Mouse (Mus musculus) lung, embryonic 15.5 days (tissue): Measurements from ENCODE around the gene Tubgcp3. TPM values are rescaled to one million over a fixed set of nuclear protein-coding genes. Genes with fewer than 3 reads are reported as not detected.
"Not testable (repeated sequence)": the region's sequence is repeated elsewhere in the genome, so short reads cannot be mapped to it uniquely, and the experiment has no call there.

ENCODE experiments used
- ATAC-seq: fragments of 200-750 bp; cut with Nextera tagmentation; 2 replicates; pipeline ENCODE4 v1.8.0; 2017; ENCODE audit warnings: moderate number of reproducible peaks, borderline replicate concordance; ENCODE audit not compliant: low FRiP score, low TSS enrichment; ENCODE audit errors: extremely low read depth
- H3K27ac ChIP-seq: fragments of 300-500 bp; sonication (generic); 2 replicates; pipeline ENCODE4 v1.5.1; 2015; ENCODE audit warnings: moderate library complexity, mild to moderate bottlenecking, inconsistent platforms
- H3K27me3 ChIP-seq: fragments of 300-500 bp; sonication (generic); 2 replicates; pipeline ENCODE4 v1.6.1; 2015; ENCODE audit warnings: inconsistent platforms
- H3K36me3 ChIP-seq: fragments of 300-500 bp; sonication (generic); 2 replicates; pipeline ENCODE4 v1.6.1; 2015; ENCODE audit warnings: inconsistent platforms
- H3K4me1 ChIP-seq: fragments of 300-500 bp; sonication (generic); 2 replicates; pipeline ENCODE4 v1.6.1; 2015; ENCODE audit warnings: inconsistent platforms
- H3K4me2 ChIP-seq: fragments of 300-500 bp; sonication (generic); 2 replicates; pipeline ENCODE4 v1.6.1; 2015; ENCODE audit warnings: inconsistent platforms, mild to moderate bottlenecking, moderate library complexity
- H3K4me3 ChIP-seq: fragments of 300-500 bp; sonication (generic); 2 replicates; pipeline ENCODE4 v1.5.1; 2015; ENCODE audit warnings: mild to moderate bottlenecking, inconsistent platforms
- H3K9ac ChIP-seq: fragments of 300-500 bp; sonication (generic); 2 replicates; pipeline ENCODE4 v1.6.1; 2015; ENCODE audit warnings: inconsistent platforms
- H3K9me3 ChIP-seq: fragments of 300-500 bp; sonication (generic); 2 replicates; pipeline ENCODE4 v1.6.1; 2016; ENCODE audit warnings: inconsistent platforms
- WGBS: fragments of 180-500 bp; shearing (Covaris S2); methylation state at CpG from one replicate; pipeline ENCODE4 v1.1.7; 2015; 5-methylcytosine and 5-hydroxymethylcytosine counted together
- polyA plus RNA-seq: library from polyadenylated mRNA; unstranded; fragments of >200 nt; fragmentation: Nextera tagmentation; extraction: Ambion mirVana; gene quantifications from 2 replicates; pipeline ENCODE4 v1.2.1, GENCODE M21; 2015

The Tubgcp3 gene
- polyA plus RNA-seq, 1 experiment from 2014 or later, result 45.6 TPM

DNA sequence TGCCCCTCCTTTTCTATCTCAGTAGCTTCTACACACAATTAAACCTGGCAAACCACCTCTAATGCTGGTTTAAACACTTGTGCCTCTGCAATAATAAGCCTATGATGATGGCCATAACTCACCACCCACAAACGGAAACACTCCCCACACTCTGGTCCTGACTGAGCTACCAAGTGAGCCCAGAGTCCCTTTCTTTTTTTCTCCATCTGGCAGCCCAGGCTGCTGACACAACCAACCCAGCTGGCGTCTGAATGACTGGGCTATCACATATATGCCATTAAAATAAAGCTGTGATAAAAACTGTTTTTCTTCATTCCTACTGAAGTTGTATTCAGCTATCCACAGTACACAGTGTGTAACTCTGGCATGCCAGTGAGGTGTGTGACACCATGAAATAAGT, 36.7 kb downstream of the Tubgcp3 start:
- Histone ChIP-seq H3K27me3 (no peaks in the 10 kb centered on the region), H3K27ac (no peak overlapping the region), H3K4me3 (no peak overlapping the region), H3K4me2 (no peak overlapping the region), H3K9ac (no peak overlapping the region), H3K9me3 (no peaks in the 10 kb centered on the region), H3K4me1 (no peaks in the 10 kb centered on the region), H3K36me3 (peaks cover 67% of the 10 kb centered on the region)
- WGBS, result 74% methylated on average over 2 of the region's 2 CpGs
- ATAC-seq, result no peak

DNA sequence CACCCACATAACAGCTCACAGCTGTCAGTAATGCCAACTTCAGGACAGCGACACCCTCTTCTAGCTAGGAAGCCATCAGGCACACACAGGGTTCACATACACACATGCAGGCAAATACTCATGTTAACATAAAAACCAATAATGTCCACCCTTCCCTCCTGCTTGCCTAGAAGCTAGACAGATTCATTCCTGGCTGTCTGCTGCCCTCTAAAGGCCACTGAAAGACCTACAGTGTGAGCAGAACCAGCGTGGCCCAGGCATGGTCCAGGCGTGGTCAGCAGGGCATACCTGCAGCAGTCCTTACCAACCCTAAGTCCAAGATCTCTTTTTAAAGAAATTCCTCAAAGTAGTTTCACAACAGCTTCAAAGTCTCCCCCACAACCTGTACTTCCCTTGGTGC, 43.0 kb downstream of the Tubgcp3 start:
- Histone ChIP-seq H3K9me3 (no peaks in the 10 kb centered on the region), H3K36me3 (peaks cover 48% of the 10 kb centered on the region), H3K27me3 (no peaks in the 10 kb centered on the region), H3K4me1 (no peaks in the 10 kb centered on the region), H3K9ac (no peak overlapping the region), H3K4me2 (no peak overlapping the region), H3K4me3 (no peak overlapping the region), H3K27ac (no peak overlapping the region)
- ATAC-seq, result peak; percentile 64; the same call in 1 of the 2 replicates
- WGBS, result 36% methylated on average over 3 of the region's 3 CpGs

DNA sequence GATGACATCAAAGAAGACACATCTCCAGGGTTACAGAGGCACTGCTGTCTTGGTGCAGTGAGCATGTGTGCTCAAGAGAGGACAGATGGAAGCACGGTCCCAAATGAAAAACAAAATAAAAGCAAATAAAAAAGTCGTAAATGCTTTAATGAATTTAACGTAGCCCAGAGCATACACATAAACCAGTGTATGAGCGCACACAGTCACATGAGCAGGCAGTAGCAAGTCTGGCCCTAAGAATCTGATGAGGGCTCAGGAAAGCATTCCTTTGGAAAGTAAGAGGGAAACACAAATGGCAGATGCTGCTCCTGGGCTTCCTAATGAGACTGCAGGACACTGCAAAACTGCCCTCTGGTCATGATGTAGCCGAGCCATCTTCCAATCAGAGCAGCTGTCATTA, 46.2 kb downstream of the Tubgcp3 start:
- Histone ChIP-seq H3K27me3 (no peaks in the 10 kb centered on the region), H3K9me3 (no peaks in the 10 kb centered on the region), H3K36me3 (peaks cover 55% of the 10 kb centered on the region), H3K4me2 (no peak overlapping the region), H3K27ac (no peak overlapping the region), H3K4me3 (no peak overlapping the region), H3K9ac (no peak overlapping the region), H3K4me1 (no peaks in the 10 kb centered on the region)
- ATAC-seq, result no peak
- 84% methylated on average over 5 of the region's 5 CpGs for WGBS

DNA sequence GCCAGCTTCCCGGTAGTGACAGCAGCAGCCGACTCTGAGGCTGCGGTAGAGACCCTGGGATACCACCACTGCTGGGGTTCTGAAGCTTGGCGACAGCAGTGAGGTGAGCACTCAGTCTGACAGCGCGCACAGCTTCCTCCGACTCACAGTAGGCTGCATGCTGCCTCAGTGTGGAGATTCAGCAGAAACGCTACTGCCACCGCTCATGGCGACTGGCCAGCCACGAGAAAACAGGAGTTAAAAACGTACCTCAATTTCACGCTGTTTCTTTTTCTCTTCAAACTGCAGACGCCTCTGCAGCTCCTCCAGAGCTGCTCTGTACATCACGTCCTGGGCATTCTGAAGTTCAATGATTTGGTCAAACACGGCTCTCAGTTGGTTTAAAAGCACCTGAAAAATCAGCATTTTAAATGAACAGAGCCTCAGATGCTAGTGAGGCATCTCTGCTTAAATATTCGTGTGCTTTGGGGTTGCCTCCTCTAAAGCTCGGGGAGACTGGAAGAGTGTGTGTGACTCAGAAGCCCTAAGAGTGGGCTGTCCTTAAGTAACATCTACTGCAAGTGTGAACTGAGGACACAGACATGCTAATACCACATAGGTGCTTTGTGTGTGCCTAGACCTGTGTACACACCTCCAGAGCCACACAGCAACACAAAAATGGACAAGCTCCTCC, 50.4 kb downstream of the Tubgcp3 start:
- WGBS, result 91% methylated on average over 18 of the region's 18 CpGs
- Histone ChIP-seq H3K27me3 (no peaks in the 10 kb centered on the region), H3K4me3 (no peak overlapping the region), H3K36me3 (peaks cover 62% of the 10 kb centered on the region), H3K4me1 (no peaks in the 10 kb centered on the region), H3K27ac (no peak overlapping the region), H3K9ac (no peak overlapping the region), H3K4me2 (no peak overlapping the region), H3K9me3 (no peaks in the 10 kb centered on the region)
- ATAC-seq, result no peak

DNA sequence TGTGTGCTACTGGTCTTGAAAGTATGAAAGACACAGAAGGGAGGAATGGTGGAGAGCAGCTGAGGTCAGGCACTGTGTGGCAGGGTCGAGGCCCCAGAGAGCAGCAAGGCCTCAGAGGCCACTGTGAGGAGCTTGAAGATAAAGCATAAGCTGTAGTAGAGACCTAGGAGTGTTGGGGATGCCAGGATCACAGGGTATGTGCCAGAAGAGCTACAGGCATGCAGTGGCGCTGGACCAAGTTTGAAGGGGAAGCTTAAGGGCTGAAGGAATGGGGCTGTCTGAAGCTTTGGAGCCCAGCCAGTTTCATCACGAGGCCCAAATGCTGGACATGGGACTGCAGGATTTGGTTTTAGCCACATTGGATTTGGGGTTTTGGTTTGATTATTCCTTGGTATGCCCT, 54.7 kb downstream of the Tubgcp3 start:
- H3K4me1 ChIP-seq, ATAC-seq, H3K4me3 ChIP-seq, H3K27me3 ChIP-seq, H3K27ac ChIP-seq, H3K9me3 ChIP-seq, H3K9ac ChIP-seq, H3K4me2 ChIP-seq: not testable (repeated sequence)
- 64% methylated on average over 3 of the region's 3 CpGs for WGBS
- H3K36me3 ChIP-seq, result peaks cover 45% of the 10 kb centered on the region

DNA sequence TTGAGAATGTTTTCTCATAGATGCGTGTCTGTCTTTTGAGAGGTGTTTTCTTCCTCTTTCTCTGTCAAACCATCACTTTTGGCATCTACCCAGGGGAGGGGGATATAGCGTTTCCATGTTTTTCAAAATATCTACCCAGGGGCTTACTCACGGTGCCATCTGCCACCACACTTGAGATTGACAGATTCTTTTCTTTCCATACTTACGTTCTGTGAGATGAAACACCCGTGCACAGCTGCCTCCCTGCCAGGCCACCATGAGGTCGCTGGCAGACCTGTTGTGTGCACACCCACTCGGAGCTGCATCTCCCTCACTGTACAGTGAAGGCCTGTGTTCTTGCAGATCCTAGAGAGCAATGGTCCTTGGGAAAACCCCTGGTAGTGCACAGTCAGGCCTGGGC, 58.8 kb downstream of the Tubgcp3 start:
- no peaks in the 10 kb centered on the region for H3K9me3 ChIP-seq
- H3K27ac ChIP-seq, result no peak overlapping the region
- no peak for ATAC-seq
- 79% methylated on average over 7 of the region's 7 CpGs for WGBS
- no peak overlapping the region for H3K4me3 ChIP-seq
- H3K4me1 ChIP-seq, result no peaks in the 10 kb centered on the region; the same call in 1 of the 2 replicates
- no peak overlapping the region for H3K9ac ChIP-seq
- no peaks in the 10 kb centered on the region; the same call in 1 of the 2 replicates for H3K27me3 ChIP-seq
- no peak overlapping the region for H3K4me2 ChIP-seq
- peaks cover 11% of the 10 kb centered on the region for H3K36me3 ChIP-seq

DNA sequence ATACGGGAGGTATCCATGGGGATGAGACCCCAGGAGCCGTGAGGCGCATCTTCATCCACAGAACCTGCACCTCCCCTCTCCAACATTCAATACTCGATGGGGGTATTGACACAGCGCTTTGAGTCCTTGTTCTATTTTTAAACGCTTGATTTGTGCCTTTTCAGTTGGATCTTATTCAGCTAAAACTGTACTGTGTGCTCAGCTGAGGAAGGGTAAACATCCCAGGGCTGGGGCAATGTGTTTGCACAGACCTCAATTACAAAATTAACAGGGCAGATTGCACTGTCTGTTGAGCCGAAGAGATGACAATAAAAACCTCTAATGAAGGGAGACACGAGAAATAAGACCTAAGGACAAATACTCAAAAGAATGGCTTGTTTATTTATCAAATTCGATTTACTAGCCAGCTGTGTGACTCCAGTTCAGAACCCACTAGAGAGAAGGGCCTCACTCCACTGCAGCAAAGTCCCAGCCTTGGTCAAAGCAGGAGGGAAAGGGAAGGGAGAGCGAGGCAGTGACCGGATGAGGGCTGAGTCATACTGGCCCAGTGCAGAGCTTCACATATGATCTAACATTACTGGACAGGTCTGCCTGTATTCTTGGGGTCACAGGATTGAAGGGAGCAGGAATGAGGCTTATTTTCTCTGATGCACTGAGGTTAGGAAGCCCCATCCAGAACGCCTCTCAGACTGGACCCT, 62.1 kb downstream of the Tubgcp3 start:
- no peaks in the 10 kb centered on the region; the same call in 1 of the 2 replicates for H3K4me1 ChIP-seq
- ATAC-seq, result no peak
- no peak overlapping the region for H3K4me2 ChIP-seq
- peak overlapping the region; percentile 59 for H3K27ac ChIP-seq
- H3K4me3 ChIP-seq, result no peak overlapping the region
- no peaks in the 10 kb centered on the region for H3K36me3 ChIP-seq
- WGBS, result 44% methylated on average over 12 of the region's 12 CpGs
- no peaks in the 10 kb centered on the region; the same call in 1 of the 2 replicates for H3K27me3 ChIP-seq
- no peaks in the 10 kb centered on the region for H3K9me3 ChIP-seq
- no peak overlapping the region for H3K9ac ChIP-seq

DNA sequence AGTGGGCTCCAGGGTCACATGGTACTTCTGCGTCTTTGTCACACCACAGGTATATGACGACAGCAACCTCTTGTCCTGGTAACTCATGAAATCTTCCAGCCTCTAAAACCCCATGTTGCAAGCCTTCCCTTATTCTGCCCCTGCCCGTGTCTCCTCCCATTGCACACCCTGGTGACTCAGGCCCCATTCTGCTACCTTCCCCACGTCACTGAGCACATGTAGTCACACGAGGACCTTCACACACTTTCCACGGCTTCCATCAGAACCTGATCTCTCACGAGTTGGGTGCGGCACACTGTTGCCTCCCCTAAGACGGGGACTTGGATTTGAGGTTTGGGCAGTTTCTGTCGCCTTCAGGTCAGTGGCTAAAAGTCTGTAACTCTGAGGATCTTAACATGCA, 63.2 kb downstream of the Tubgcp3 start:
- 65% methylated on average over 10 of the region's 10 CpGs for WGBS
- no peak for ATAC-seq
- H3K36me3 ChIP-seq, result no peaks in the 10 kb centered on the region

DNA sequence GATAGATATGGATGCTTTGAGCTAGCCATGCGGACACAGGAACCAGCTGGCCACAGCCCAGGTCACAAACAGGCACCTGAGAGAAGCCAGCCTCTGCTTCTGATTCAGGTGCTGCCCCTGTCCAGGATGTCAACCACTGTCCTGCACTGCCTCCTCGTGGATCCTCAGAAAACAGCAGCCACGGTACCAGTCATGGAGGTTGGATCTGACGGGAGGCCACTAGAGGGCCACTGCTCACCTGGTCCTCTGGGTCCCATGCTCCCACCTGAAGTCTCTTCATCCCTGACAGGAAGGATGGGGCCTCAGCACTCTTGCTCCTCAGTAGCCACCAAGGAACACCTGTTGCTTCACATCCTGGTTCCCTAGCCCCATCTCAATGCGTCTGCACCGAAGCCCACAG, 64.8 kb downstream of the Tubgcp3 start:
- ATAC-seq, result no peak; the same call in 1 of the 2 replicates
- H3K4me2 ChIP-seq, result no peak overlapping the region

More for the DNA sequence above, 63.2 kb downstream of the Tubgcp3 start:
- Histone ChIP-seq H3K4me3 (no peak overlapping the region), H3K4me1 (no peaks in the 10 kb centered on the region; the same call in 1 of the 2 replicates), H3K27me3 (no peaks in the 10 kb centered on the region; the same call in 1 of the 2 replicates), H3K27ac (no peak overlapping the region), H3K4me2 (no peak overlapping the region), H3K9me3 (no peaks in the 10 kb centered on the region), H3K9ac (no peak overlapping the region)

DNA sequence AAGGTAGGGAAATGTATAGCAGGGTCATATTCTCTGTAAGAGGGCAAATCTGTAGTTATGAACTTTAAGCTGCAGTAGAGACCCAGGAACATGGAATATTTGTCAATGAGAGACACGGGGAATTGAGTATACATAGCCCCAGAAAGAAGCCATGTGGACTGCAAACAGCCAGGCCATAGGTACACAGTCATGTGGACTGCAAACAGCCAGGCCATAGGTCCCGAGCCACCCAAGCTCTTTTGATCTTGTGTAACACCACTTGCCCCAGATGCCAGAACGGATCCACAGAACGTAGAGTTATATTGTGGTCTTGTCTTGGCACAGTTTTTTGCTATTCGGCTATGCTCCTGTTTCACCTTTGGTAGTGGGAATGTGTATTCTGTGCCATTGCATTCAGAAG, 88.3 kb downstream of the Tubgcp3 start:
- H3K9me3 ChIP-seq, result no peaks in the 10 kb centered on the region
- WGBS, result 80% methylated on average over 5 of the region's 5 CpGs
- H3K36me3 ChIP-seq, result no peaks in the 10 kb centered on the region
- H3K4me1 ChIP-seq, result no peaks in the 10 kb centered on the region
- no peak overlapping the region for H3K4me3 ChIP-seq
- ATAC-seq, result no peak
- no peak overlapping the region for H3K4me2 ChIP-seq
- H3K27me3 ChIP-seq, result no peaks in the 10 kb centered on the region
- no peak overlapping the region for H3K27ac ChIP-seq
- no peak overlapping the region for H3K9ac ChIP-seq

More for the DNA sequence above, 64.8 kb downstream of the Tubgcp3 start:
- Histone ChIP-seq H3K27me3 (no peaks in the 10 kb centered on the region; the same call in 1 of the 2 replicates), H3K4me1 (no peaks in the 10 kb centered on the region; the same call in 1 of the 2 replicates), H3K27ac (no peak overlapping the region), H3K9me3 (no peaks in the 10 kb centered on the region), H3K36me3 (no peaks in the 10 kb centered on the region), H3K9ac (no peak overlapping the region), H3K4me3 (no peak overlapping the region)
- 24% methylated on average over 6 of the region's 6 CpGs for WGBS

DNA sequence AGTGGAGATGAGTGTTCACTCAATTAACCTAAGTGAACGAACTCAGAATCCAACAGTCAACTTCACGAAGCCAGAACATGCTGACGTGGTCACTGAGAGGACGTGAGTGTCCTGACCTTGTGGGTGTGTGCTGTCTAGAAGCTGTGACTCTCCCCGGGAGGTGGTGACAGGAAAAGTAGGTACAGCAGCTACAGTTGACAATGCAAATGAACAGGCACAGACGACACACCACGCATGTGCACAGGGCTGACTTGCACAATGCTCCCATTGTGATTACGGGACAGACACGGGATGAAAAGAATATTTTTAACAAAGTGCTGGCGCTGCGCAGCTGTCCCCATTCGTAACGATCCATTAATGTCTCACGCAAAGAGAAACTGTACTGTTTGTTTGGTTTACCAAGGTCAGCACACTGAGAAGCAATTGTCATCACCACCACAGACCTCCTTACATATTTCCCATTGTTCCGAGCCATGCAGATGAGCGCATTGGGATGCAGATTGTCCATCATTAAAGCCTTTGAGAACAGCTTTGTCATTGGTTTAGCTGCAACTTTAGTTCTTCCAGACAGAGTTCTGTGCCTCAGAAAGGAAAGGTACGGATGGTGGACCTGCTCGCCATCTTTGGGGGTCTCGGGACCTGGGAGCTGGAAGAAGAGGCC, 92.6 kb downstream of the Tubgcp3 start:
- H3K27ac ChIP-seq, H3K36me3 ChIP-seq, H3K4me1 ChIP-seq, H3K9ac ChIP-seq, H3K4me2 ChIP-seq, H3K9me3 ChIP-seq, H3K27me3 ChIP-seq, H3K4me3 ChIP-seq, ATAC-seq: not testable (repeated sequence)
- WGBS, result 74% methylated on average over 19 of the region's 19 CpGs

DNA sequence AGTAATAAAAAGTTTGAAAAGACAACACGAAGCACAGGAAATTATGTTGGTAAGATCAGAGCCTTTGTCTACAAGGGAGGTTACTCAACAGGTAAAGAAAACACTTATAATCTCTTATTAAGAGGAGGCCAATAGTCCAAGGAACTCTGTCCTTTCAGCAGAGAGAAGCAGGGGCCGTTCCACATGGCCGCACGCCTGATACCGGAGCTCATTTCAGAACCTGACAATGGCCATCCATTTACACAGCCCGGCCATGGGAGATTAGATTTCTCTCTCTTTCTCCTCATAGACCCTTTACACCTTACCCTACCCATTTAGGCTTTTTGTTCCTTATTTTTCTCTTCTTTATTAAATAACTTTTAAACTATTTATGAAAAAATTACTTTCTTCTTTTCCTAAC, 95.3 kb downstream of the Tubgcp3 start:
- H3K9me3 ChIP-seq, result no peaks in the 10 kb centered on the region
- no peak overlapping the region for H3K4me2 ChIP-seq
- 68% methylated on average over 6 of the region's 6 CpGs for WGBS

More for the DNA sequence above, 95.3 kb downstream of the Tubgcp3 start:
- H3K27me3 ChIP-seq, result no peaks in the 10 kb centered on the region; the same call in 1 of the 2 replicates
- no peak for ATAC-seq
- no peak overlapping the region for H3K4me3 ChIP-seq
- no peak overlapping the region for H3K27ac ChIP-seq
- H3K36me3 ChIP-seq, result no peaks in the 10 kb centered on the region
- no peaks in the 10 kb centered on the region for H3K4me1 ChIP-seq
- no peak overlapping the region for H3K9ac ChIP-seq
